Mouse (Mus musculus) gastrocnemius, adult 8-10 months (tissue): ENCODE data around the gene Ndc1. TPM values are rescaled to one million over a fixed set of nuclear protein-coding genes. Genes with fewer than 3 reads are reported as not detected.
"Not testable (repeated sequence)": the region's sequence is repeated elsewhere in the genome, so short reads cannot be mapped to it uniquely, and the experiment has no call there.

Experiments
- DNase-seq, 2 experiments: peaks; one replicate each; pipeline ENCODE4 v3.0.0; 2022; ENCODE audit warnings: low spot score in 2 of 2
- total RNA-seq, 4 experiments: library from RNA; stranded (reverse); gene quantifications; 2 replicates each; pipeline ENCODE4 v1.2.4; 2022

Gene Ndc1
- total RNA-seq, 4 experiments from 2014 or later: 5.8 to 9.5 (median 6.5) TPM

DNA sequence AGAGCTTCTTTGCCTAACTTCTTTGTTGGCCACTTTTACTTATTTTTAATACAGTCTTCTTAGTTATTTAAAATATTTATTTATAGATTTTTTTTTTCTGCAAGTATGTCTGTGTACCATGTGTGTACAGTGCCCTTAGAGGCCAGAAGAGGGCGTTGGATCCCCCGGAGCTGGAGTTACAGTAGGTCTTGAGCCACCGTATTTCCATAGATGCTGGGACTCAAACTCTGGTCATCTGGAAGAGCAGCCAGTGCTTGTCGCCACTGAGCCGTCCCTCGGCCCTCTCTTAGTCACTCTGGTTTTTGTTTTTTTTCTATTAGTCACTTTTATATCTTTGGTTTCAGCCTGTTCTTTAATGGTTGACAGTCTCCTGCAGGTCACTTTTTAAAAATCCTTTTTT lies 4.0 kb upstream of the Ndc1 start:
- DNase-seq: no peak

DNA sequence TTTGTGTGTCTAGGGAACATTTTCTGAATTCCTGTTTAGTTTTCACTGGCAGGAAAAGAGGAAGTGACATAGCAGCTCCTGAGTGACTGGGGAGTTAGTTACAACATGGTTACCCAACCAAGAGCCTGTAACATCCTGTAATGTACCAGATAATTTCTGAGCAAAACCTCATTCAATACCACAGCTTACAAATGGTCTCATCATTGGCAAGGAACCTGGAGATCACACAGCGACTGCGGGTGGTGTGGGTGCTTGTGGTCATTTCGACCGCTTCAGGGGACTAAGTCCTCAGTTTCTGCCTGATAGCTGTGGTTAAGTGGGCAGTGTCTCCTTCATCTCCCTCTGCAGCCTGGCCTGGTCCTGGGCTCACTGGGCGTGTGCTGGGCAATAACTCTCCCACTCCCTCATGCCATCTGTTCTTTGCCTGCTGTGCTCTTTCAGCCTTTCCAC lies 3.4 kb upstream of the Ndc1 start:
- DNase-seq: no peak

DNA sequence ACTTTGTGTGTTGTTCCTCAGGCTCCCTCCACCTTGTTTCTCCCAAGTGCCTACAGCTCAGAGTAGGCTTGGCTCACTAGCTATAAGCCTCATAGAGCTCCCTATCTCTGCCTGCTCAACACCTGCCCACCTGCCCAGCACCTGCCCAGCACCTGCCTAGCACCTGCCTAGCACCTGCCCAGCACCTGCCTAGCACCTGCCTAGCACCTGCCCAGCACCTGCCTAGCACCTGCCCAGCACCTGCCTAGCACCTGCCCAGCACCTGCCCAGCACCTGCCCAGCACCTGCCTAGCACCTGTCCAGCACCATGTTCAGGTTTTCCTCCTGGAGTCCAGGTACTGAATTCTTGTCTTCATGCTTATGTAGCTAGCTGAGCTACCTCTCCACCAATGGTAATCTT lies 1.2 kb upstream of the Ndc1 start:
- not testable (repeated sequence) for DNase-seq

DNA sequence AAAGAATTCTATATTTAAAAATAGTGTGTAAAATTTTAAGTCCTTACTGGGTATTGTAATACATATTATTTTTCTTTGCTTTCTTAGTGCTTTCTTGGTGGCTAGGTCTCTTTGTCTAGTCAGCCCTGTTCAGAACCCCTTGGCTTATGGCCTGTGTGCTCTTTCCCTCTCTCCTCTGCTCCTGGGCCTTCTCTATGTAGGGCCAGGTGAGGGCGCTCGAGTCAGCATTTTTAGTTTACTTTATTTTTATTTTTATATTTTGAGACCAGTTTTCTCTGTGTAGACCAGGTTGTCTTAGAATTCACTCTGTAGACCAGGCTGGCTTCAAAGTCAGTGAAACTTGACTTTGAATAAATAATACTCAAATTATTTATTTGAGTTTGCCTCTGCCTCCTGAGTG lies 4.7 kb downstream of the Ndc1 start:
- no peak for DNase-seq

DNA sequence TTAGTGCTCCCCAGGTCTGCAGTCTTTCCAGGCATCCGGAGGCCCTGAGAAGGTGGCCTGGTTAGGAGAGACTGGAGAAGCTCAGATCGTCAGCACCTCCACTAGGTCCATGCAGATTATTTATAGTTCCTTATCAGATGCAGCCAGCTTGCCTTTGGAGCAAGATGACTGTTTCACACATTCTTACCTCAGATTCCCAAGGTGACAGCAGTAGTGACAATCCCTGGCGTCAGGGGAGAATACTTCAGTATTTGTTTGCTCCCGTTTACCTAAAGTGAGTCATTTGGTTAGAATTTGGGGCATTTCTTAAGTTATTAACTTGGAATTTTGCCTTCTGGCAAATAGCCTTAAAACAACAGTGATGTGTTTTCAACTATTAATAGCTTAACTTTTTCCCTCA lies 7.1 kb downstream of the Ndc1 start:
- no peak for DNase-seq

DNA sequence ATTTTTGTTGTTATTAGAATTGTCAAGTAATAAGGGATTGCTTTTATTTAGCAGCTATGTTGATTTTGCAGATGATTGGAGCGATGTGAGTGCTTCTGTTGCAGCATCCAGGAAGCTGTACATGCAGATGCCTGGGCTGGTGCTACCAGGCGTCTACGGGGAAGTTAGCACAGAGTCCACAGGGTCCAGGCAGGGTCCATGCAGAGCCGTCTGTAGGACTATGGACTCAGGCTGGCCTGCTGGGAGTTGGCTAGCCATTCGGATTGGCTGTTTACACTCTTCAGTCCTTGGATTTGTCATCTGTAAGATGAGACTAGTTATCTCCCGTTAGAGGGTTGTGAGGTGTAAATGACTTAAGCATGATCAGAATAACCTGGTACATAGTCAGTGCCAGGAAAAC lies 11.4 kb downstream of the Ndc1 start:
- DNase-seq: peak in 1 of 2 experiments; percentile 10

DNA sequence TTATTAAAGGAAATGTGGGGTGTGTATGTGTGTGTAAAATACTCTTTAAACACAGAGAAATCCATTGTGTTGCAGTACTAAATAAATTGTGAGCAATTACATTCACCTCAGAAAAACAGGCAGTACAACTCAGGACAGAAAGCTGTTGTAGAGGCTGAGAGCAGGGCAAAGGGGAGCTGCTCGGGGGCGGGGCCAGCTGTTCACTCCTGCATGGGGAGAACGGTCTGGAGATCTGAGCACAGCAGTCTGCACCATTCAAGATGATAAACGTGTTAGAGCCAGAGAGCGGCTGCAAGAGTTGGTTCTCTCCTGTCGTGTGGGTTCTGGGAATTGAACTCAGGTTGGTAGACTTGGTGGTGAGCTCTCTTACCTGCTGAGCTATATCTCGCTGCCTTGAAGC lies 13.3 kb downstream of the Ndc1 start:
- DNase-seq: no peak

DNA sequence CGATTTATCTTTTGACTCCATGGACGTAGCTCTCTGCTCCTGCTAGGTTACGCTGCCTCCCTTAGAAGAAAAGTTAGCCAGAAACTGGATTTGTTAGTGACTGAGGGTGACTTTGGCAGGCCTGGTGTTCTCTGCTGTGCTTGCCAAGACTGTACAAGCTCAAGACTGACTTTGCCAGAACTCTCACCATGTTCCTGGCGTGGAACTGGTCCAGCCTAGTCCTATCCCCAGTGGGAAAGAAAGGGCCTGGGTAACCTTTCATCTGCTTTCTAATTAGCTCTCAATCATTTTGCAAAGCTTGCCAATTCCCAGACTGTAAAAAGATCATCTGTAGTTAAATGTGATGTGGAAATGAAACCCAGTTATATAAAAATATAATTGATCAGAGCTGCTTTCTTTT lies 19.5 kb downstream of the Ndc1 start:
- DNase-seq: no peak

DNA sequence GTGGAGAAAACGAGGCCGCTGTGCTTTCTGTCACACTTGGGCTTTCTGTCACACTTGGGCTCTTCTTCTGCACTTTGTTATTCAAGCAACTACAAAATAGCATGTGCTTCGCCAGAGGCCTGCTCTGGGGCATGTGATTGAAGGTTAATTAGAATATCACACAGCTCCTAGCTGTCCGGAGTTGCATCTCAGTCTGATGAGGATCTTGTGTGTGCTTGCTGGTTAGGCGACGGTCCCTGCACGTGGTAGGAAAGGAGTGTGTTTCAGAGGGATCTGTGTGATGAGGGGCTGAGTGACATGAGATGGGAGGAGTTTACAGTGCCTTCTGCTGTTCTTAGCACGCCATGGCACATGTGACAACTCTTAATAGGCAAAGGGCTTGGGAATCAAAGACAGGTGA lies 19.9 kb downstream of the Ndc1 start:
- DNase-seq: no peak

DNA sequence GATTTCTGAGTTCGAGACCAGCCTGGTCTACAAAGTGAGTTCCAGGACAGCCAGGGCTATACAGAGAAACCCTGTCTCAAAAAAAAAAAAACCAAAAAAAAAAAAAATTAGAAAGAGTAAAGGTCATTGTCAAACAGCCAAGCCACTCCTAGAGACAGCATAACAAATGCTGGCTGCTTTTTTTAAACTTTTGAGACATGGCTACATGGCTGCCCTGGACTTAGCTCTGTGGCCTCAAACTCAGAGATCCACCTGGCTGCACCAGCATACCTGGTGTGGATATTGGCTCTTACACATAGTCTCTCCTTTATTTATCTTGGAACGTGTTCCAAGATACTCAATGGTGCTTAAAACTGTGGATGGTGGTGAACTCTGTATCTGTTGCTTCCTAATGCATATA lies 20.7 kb downstream of the Ndc1 start:
- DNase-seq: no peak

DNA sequence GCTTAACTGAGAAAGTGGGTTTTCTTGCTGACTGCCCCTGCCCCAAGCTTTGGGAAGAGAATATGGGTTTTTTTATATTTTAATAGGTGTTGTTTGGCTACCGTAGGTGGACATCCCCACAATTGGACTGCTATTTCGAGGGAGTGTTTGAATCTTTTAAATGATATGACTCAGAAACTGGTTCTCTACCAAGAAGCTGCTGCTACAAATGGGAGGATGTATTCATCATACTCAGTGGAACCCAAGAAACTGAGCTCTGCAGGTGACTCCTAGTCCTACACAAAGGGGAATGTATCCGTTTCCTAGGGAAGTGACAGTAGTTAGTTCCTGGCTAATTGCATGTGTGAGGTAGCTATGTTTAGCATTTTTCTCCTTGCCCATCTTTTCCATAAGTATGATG lies 21.8 kb downstream of the Ndc1 start:
- DNase-seq: no peak

DNA sequence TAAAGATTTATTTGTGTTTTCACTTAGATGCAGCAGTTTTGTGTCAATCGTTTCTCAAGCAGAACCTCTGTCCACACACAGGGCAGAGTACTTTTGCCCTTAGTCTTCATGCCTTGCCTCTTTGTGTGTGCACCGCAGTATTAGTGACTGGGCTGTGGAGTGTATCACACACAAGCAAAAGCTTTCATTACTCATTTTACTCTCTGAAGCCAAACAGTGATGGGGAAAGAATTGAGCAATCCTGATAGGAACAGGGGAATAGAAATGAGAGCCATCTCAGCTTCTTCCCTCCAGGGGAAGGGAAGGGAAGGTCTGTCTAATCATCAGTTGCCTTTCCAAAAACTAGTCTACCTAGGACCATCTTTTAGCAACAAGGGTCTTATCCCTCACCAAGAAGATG lies 26.2 kb downstream of the Ndc1 start:
- no peak for DNase-seq

DNA sequence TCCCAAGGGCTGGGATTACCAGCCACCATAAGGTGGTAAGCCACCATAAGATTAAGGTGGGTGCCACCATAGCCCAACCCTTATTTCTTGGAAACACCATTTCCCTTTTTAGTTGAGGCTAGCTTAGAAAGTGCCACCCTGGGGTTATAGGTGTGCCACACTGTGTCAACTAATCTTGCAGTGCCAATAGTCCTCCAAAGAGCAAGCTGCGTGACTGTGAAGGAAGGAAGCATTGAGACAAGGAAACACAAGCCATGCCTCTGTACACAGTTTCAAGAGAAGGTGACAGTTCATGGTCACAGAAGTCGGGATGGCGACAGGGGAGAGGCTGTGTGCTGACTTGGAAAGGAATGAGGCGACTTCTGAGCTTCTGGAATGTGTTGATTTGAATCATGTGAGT lies 52.6 kb downstream of the Ndc1 start:
- DNase-seq: no peak

DNA sequence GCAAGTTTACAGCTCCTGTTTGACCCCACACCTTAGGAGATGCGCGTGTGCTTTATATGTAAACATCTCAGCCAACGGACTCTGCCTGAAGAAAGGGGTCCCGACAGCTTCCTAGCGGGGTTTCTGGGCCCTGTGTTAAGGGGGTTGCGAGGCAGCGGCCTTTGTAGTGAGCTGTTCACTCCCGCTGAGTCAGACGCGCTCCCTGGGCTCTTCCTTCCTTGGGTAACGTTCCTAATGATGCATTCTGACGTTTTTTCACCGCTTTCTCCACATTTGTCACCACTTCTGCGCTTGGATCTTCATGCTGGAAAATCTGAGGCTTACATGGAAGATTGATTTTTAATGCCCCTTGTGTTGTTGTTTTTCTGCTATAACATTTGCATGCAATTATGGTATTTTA lies 54.1 kb downstream of the Ndc1 start:
- DNase-seq: no peak

DNA sequence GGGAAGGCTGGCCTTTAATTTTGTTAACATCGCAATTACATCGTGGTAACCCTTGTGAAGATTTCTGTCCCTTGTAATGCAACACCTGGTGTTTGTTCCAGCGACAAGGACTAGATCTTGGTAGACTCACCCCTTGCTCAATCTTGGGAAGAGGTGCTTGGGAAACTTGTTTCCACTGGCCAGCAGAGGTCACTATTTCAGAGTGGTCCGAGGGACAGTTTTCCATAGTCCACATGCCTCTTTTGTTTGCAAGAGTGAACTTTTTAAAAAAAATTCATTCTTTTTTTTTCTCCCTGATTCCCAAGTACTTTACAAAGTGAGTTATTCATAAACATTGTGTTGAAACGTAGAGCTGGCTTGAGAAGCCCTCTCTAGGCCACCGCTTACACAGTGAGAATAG lies 54.6 kb downstream of the Ndc1 start:
- DNase-seq: no peak

DNA sequence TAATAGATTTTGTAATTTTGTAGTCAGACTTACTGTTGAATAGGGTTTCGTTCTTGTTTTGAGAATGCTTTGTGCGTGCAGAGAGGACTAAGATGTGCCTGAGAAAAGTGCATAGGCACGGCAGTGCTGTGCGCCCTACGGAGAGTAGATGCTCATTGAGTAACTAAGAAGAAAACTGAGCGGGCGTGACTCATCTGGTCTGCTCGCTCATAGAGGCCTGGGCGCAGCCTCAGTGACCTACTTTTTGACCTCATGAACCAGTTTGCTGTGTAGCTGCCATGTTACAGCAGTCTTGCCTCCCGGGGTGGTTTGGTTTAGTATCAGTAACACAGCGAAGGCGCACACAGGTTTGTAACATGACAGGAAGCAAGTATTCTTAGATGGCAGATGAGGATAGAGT lies 58.0 kb downstream of the Ndc1 start:
- DNase-seq: peak in 1 of 2 experiments; percentile 15

DNA sequence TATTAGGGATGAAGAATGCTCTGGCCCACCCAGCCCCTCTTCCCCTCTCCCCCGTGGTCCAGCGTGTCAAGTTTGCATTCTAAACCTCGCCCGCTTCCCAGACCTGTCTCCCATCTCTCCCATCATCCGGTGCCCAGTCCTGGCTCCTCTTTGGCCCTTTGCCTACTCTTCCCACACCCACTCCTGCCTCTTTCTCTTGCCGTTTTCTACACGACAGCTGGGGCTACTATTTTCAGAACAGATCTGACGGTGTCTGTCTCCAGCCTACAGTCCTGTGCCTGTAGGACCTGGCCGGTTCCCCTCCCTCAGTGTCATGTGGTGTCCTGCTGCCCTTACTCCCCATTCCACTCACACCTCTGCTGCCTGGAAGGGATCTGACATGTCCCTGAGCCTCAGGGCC lies 59.0 kb downstream of the Ndc1 start:
- no peak for DNase-seq

DNA sequence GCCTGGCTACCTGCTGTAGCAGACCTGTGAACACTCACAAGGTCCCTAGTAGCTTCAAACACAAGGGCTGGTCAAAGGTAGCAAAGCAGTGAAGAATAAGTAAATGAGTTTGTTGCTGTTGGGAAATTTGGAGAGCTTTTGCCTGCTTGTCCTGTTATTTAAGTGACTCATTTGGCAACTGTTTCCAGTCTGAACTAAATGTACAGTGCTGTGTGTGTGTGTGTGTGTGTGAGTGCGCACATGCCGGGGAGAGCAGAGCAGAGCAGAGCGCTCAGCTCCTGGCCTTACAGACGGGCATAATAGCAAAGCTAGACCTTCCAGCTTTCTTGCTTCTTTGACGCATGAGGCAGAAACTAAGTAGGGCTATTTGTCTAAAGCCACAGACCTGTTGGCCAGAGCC lies 65.1 kb downstream of the Ndc1 start:
- DNase-seq: no peak

DNA sequence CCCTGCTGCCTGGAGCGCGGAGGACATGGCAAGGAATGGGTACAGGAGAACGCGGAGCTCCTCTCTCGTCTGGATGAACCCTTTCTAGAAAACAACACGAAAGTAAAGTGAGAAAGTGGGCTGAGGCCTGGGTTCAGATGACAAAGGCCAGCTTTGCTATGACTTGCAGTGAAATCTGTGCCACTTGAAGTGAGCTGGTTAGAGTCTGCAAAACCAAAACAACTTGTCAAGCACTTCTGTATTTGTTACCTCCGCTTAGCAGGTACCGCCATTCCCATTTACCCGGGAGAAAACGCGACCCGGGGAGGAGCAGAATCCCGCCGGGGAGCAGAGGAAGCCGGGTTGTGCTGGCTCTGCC lies 66.4 kb downstream of the Ndc1 start:
- DNase-seq: no peak

DNA sequence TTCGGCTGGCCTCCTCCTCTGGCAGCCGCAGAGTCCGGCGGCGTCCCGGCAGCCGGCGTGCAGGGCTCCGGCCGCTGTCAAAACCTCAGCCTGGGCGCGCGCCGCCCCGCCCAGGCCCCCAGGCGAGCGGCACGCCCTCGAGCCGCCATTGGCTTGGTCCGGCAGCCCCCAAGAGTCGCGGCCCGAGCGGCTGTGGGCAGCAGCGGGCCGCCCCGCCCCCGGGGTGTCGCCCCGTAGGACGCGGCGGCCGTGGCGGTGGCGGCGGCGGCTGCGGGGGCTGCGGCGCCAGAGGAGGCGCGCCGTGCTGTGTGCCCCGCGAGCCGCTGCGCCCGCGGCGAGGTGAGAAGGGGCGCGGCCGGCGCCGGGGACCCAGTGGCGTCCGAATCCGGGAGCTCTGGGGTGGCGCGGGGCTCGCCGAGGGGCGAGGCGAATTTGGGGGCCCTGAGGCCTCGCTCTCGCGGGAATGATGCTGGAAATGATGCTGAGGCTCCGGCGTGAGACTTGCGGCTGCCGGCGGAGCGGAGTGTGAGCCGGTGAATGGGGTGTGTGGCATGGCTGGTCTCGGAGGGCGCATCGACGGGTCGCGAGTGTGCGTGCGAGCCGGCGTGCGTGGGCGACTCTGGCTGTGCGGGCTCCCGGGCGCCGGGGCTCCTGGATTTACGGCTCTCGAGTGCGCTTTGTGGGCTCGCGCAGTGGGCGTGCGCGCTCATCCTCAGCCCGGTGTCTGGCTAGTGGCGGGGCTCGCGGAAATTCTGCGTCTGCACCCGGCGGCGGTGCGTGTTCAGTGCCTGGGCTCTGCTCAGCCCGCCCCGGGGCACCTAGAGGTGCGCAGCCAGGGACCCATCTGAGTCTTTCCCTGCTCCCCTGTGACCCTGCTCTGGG lies 67.0 kb downstream of the Ndc1 start, which contains the start of gene Glis1:
Glis1 (plus strand) TSS at position 236 of the 882 bp plus-strand sequence.
- DNase-seq: peak; percentile 50 to 65

DNA sequence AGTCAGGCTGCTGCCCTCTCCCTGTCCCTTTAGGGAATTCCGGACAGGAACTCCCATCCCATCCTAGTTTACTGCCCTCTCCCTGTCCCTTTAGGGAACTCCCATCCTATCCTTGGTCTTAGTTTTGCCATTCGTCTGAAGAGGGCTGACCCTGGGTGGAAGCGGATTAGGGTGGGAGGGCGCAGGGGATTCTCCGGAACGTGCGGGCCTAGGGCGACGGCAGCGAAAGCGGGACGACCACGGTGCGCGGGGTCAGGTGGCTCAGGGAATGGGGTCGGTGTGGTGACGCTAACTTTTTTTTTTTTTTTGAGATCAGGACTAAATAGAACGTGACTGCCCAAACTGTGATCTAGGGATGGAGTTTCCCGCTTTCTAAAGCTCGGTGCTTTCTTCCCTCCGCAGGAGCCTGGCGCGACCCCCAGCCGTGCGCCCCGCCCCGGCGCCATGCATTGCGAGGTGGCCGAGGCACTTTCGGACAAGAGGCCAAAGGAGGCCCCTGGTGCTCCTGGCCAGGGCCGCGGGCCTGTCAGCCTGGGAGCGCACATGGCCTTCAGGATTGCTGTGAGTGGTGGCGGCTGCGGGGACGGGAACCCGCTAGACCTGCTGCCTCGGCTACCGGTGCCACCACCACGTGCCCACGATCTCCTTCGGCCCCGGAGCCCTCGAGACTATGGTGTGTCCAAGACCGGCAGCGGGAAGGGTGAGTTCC lies 67.8 kb downstream of the Ndc1 start:
- no peak for DNase-seq

DNA sequence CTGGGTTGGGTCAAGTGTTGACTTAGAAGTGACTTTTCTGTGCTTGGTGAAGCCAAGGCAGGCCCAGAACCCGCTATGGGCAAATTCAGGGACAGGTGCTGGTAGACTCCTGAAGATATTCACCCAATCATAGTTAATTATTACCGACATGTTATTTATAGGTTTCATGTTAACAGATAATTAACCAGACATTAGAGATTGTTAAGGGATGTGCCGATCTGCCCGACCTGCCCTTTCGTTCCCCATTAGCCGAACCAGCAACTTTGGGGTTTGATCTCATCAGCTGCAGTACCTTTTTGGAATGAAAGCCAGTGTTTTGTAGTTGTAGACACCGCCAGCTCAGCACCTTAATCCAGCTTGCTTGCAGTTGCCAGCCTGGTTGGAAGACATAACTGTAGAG lies 68.9 kb downstream of the Ndc1 start:
- DNase-seq: no peak

DNA sequence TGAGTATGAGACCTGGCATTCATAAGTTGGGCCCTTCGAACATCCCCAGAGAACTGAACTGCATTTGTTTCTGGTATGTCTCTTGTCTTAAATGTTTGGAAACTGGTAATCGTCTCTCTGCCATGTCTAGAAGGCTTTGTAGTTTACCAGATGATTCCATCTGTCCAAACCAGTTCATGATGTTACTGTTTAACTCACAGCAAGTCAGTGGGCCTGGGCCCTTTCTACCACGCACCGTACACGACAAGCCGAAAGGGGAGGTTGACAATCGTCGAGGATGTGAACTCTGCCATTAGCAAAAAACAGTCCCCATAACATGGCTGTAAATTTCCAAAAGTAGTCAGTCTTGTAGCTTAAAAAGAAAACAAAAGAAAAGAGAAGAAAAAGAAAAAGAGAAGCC lies 71.2 kb downstream of the Ndc1 start:
- no peak for DNase-seq
